Mouse (Mus musculus) heart, embryonic 12.5 days (tissue): ENCODE results near the gene Pxylp1. TPM values are rescaled to one million over a fixed set of nuclear protein-coding genes. Genes with fewer than 3 reads are reported as not detected.

Source experiments
- ATAC-seq: fragments of 200-750 bp; cut with Nextera tagmentation; 2 replicates; pipeline ENCODE4 v1.8.0; 2017; ENCODE audit warnings: moderate TSS enrichment, moderate library complexity; ENCODE audit not compliant: insufficient number of reproducible peaks, low FRiP score
- H3K27ac ChIP-seq: fragments of 300-500 bp; sonication (generic); 2 replicates; pipeline ENCODE4 v1.5.1; 2016; ENCODE audit warnings: mild to moderate bottlenecking, moderate library complexity; ENCODE audit not compliant: poor library complexity, severe bottlenecking
- H3K27me3 ChIP-seq: fragments of 300-500 bp; sonication (generic); replicated peaks from 2 replicates; pipeline ENCODE4 v1.6.1; 2016; ENCODE audit warnings: mild to moderate bottlenecking, moderate library complexity
- H3K36me3 ChIP-seq: fragments of 300-500 bp; sonication (generic); 2 replicates; pipeline ENCODE4 v1.6.1; 2016; ENCODE audit warnings: mild to moderate bottlenecking, moderate library complexity
- H3K4me1 ChIP-seq: fragments of 300-500 bp; sonication (generic); replicated peaks from 2 replicates; pipeline ENCODE4 v1.6.1; 2016; ENCODE audit warnings: mild to moderate bottlenecking
- H3K4me2 ChIP-seq: fragments of 300-500 bp; sonication (generic); 2 replicates; pipeline ENCODE4 v1.6.1; 2016; ENCODE audit warnings: mild to moderate bottlenecking, moderate library complexity
- H3K4me3 ChIP-seq: fragments of 300-500 bp; sonication (generic); 2 replicates; pipeline ENCODE4 v1.5.1; 2016; ENCODE audit warnings: mild to moderate bottlenecking
- H3K9ac ChIP-seq: fragments of 300-500 bp; sonication (generic); 2 replicates; pipeline ENCODE4 v1.6.1; 2016; ENCODE audit warnings: mild to moderate bottlenecking, moderate library complexity
- H3K9me3 ChIP-seq: fragments of 300-500 bp; sonication (generic); replicated peaks from 2 replicates; pipeline ENCODE4 v1.6.1; 2016; ENCODE audit warnings: mild to moderate bottlenecking, moderate library complexity
- WGBS: fragments of 180-500 bp; shearing (Covaris S2); methylation state at CpG from one replicate; pipeline ENCODE4 v1.1.7; 2016; 5-methylcytosine and 5-hydroxymethylcytosine counted together
- polyA plus RNA-seq: library from polyadenylated mRNA; unstranded; fragments of >200 nt; fragmentation: Nextera tagmentation; extraction: Ambion mirVana; gene quantifications from 2 replicates; pipeline ENCODE4 v1.2.1, GENCODE M21; 2016

Pxylp1 gene
- polyA plus RNA-seq, 1 experiment from 2014 or later: 36.9 TPM

GRCm38 (mm10) chr9:96837781-96838420 lies 54.6 kb downstream of the Pxylp1 start:
- WGBS: 53% methylated on average over 20 of the region's 20 CpGs
- Histone ChIP-seq H3K36me3 (peaks cover 6% of the 10 kb centered on the region), H3K4me2 (no peak overlapping the region), H3K27ac (no peak overlapping the region), H3K9ac (no peak overlapping the region), H3K4me1 (peaks cover 20% of the 10 kb centered on the region), H3K27me3 (no peaks in the 10 kb centered on the region), H3K9me3 (peaks cover 15% of the 10 kb centered on the region), H3K4me3 (no peak overlapping the region)
- ATAC-seq: no peak

GRCm38 (mm10) chr9:96836984-96837383 lies 55.5 kb downstream of the Pxylp1 start:
- no peak for ATAC-seq
- H3K9ac ChIP-seq: no peak overlapping the region
- peaks cover 6% of the 10 kb centered on the region for H3K36me3 ChIP-seq
- no peak overlapping the region for H3K4me2 ChIP-seq
- peaks cover 26% of the 10 kb centered on the region for H3K4me1 ChIP-seq
- peaks cover 8% of the 10 kb centered on the region for H3K9me3 ChIP-seq
- no peaks in the 10 kb centered on the region for H3K27me3 ChIP-seq
- H3K4me3 ChIP-seq: no peak overlapping the region
- H3K27ac ChIP-seq: no peak overlapping the region
- WGBS: 36% methylated on average over 8 of the region's 8 CpGs

GRCm38 (mm10) chr9:96835374-96835921 lies 57.0 kb downstream of the Pxylp1 start:
- 81% methylated on average over 6 of the region's 6 CpGs for WGBS

GRCm38 (mm10) chr9:96833606-96834005 lies 58.9 kb downstream of the Pxylp1 start:
- H3K27me3 ChIP-seq: no peaks in the 10 kb centered on the region
- H3K4me3 ChIP-seq: no peak overlapping the region
- H3K36me3 ChIP-seq: peaks cover 6% of the 10 kb centered on the region
- H3K4me1 ChIP-seq: peaks cover 16% of the 10 kb centered on the region
- H3K9me3 ChIP-seq: no peaks in the 10 kb centered on the region
- H3K27ac ChIP-seq: peak overlapping the region; percentile 68; the same call in 1 of the 2 replicates
- no peak overlapping the region for H3K9ac ChIP-seq
- 61% methylated on average over 5 of the region's 5 CpGs for WGBS
- no peak for ATAC-seq
- H3K4me2 ChIP-seq: no peak overlapping the region

More at GRCm38 (mm10) chr9:96835374-96835921, 57.0 kb downstream of the Pxylp1 start:
- Histone ChIP-seq H3K4me1 (peaks cover 22% of the 10 kb centered on the region), H3K9me3 (no peaks in the 10 kb centered on the region), H3K27ac (no peak overlapping the region), H3K36me3 (peaks cover 6% of the 10 kb centered on the region), H3K4me2 (no peak overlapping the region), H3K27me3 (no peaks in the 10 kb centered on the region), H3K9ac (no peak overlapping the region), H3K4me3 (no peak overlapping the region)
- ATAC-seq: no peak

GRCm38 (mm10) chr9:96832516-96832915 lies 60.0 kb downstream of the Pxylp1 start:
- H3K36me3 ChIP-seq: peaks cover 12% of the 10 kb centered on the region
- no peak overlapping the region for H3K9ac ChIP-seq
- no peaks in the 10 kb centered on the region for H3K9me3 ChIP-seq
- no peak for ATAC-seq
- no peaks in the 10 kb centered on the region for H3K27me3 ChIP-seq
- H3K4me2 ChIP-seq: no peak overlapping the region
- H3K27ac ChIP-seq: peak overlapping the region; percentile 68
- 56% methylated on average over 4 of the region's 4 CpGs for WGBS
- no peak overlapping the region for H3K4me3 ChIP-seq
- H3K4me1 ChIP-seq: peaks cover 21% of the 10 kb centered on the region

GRCm38 (mm10) chr9:96830856-96831359 lies 61.6 kb downstream of the Pxylp1 start:
- Histone ChIP-seq H3K27me3 (no peaks in the 10 kb centered on the region), H3K4me1 (peaks cover 21% of the 10 kb centered on the region), H3K9ac (no peak overlapping the region), H3K36me3 (peaks cover 9% of the 10 kb centered on the region), H3K4me3 (no peak overlapping the region), H3K9me3 (no peaks in the 10 kb centered on the region), H3K27ac (no peak overlapping the region), H3K4me2 (no peak overlapping the region)
- no peak for ATAC-seq
- 85% methylated on average over 17 of the region's 17 CpGs for WGBS

- 79% methylated on average over 2 of the region's 3 CpGs for WGBS
- no peak overlapping the region for H3K9ac ChIP-seq
- no peaks in the 10 kb centered on the region for H3K9me3 ChIP-seq
- no peak overlapping the region for H3K4me2 ChIP-seq
- peaks cover 21% of the 10 kb centered on the region for H3K4me1 ChIP-seq
- no peak overlapping the region for H3K4me3 ChIP-seq
- ATAC-seq: 0 out of 2 replicates have a peak, but pooled peaks have one; percentile 30
- H3K36me3 ChIP-seq: peaks cover 14% of the 10 kb centered on the region
- no peak overlapping the region for H3K27ac ChIP-seq
- H3K27me3 ChIP-seq: no peaks in the 10 kb centered on the region
These were observed 62.8 kb downstream of the Pxylp1 start for GRCm38 (mm10) chr9:96829682-96830081.

- Histone ChIP-seq H3K9me3 (no peaks in the 10 kb centered on the region), H3K27me3 (no peaks in the 10 kb centered on the region), H3K4me2 (no peak overlapping the region), H3K9ac (no peak overlapping the region), H3K4me1 (peaks cover 21% of the 10 kb centered on the region), H3K27ac (peak overlapping the region; percentile 17; the same call in 1 of the 2 replicates), H3K36me3 (peaks cover 18% of the 10 kb centered on the region), H3K4me3 (no peak overlapping the region)
- WGBS: 28% methylated on average over 2 of the region's 2 CpGs
- no peak for ATAC-seq
These were observed 64.4 kb downstream of the Pxylp1 start for GRCm38 (mm10) chr9:96828071-96828470.

- no peak overlapping the region for H3K4me2 ChIP-seq
- H3K9me3 ChIP-seq: no peaks in the 10 kb centered on the region
- H3K27me3 ChIP-seq: no peaks in the 10 kb centered on the region
- no peak overlapping the region for H3K4me3 ChIP-seq
- WGBS: 80% methylated on average over 12 of the region's 12 CpGs
- no peak overlapping the region for H3K27ac ChIP-seq
- no peak overlapping the region for H3K9ac ChIP-seq
- H3K36me3 ChIP-seq: peaks cover 18% of the 10 kb centered on the region
- no peak for ATAC-seq
- peaks cover 13% of the 10 kb centered on the region for H3K4me1 ChIP-seq
These were observed 65.3 kb downstream of the Pxylp1 start for GRCm38 (mm10) chr9:96827002-96827785.

- no peak overlapping the region for H3K9ac ChIP-seq
- ATAC-seq: no peak
- no peak overlapping the region for H3K4me2 ChIP-seq
- H3K9me3 ChIP-seq: no peaks in the 10 kb centered on the region
- H3K4me1 ChIP-seq: peaks cover 13% of the 10 kb centered on the region
- no peak overlapping the region for H3K4me3 ChIP-seq
- no peak overlapping the region for H3K27ac ChIP-seq
- 85% methylated on average over 18 of the region's 18 CpGs for WGBS
- peaks cover 18% of the 10 kb centered on the region for H3K36me3 ChIP-seq
- no peaks in the 10 kb centered on the region for H3K27me3 ChIP-seq
These were observed 67.6 kb downstream of the Pxylp1 start for GRCm38 (mm10) chr9:96824857-96825256.

GRCm38 (mm10) chr9:96824026-96824425 lies 68.4 kb downstream of the Pxylp1 start:
- 0 out of 2 replicates have a peak, but pooled peaks have one; percentile 39 for ATAC-seq
- WGBS: 36% methylated on average over 12 of the region's 12 CpGs
- Histone ChIP-seq H3K4me3 (no peak overlapping the region), H3K27ac (no peak overlapping the region), H3K9ac (no peak overlapping the region), H3K27me3 (no peaks in the 10 kb centered on the region), H3K4me1 (peaks cover 13% of the 10 kb centered on the region), H3K9me3 (no peaks in the 10 kb centered on the region), H3K36me3 (peaks cover 18% of the 10 kb centered on the region), H3K4me2 (no peak overlapping the region)
